Mouse (Mus musculus): Measurements from ENCODE around the gene Arhgap45. TPM values are rescaled to one million over a fixed set of nuclear protein-coding genes. Genes with fewer than 3 reads are reported as not detected.
A peak's percentile ranks its signal among the peaks of the same experiment; 100 is the strongest.

The Arhgap45 gene
- polyA plus RNA-seq, 1 experiment from 2014 or later, result 1.2 TPM

DNA sequence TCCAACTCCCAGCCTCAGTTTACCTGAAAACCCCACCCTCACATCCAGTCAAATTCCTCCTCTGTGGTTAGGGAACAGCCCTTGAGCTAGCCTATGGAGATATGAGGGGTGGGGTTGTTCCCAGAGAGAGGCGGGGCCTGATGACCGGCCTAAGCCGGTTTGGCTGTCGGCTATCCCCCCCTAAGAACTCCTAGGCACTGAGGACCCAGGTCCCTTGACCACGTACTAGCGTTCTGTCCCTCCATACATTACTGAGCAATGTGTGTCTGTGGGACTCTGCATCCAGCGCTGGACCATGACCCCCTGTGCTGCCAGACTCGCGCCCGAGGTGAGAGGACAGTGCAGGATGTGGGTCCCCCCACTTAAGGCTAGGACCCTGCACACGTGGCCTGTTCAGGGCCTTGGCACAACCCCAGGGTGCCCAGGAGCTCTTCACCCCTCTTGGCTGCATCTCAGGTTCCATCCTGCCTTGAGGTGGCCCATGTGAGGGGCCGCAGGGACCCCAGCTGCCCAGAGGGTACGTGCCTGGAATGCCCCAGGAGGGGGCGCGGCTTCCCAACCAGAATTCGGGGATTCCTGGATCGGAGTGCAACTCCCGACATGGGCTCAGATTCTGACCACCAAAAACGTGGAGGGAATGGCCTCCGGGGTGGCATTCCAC is 3.1 kb downstream of the Arhgap45 start:
- Histone ChIP-seq H3K4me1 (peaks cover 8% of the 10 kb centered on the region), H3K4me3 (0 out of 2 replicates have a peak overlapping the region, but pooled peaks have one; percentile 0), H3K9me3 (replicated peaks) (no peaks in the 10 kb centered on the region), H3K9ac (peak overlapping the region; percentile 48; the same call in 1 of the 2 replicates), H3K27ac (no peak overlapping the region), H3K4me2 (peak overlapping the region; percentile 27), H3K36me3 (ENCODE audit: poor library complexity, severe bottlenecking) (no peaks in the 10 kb centered on the region), H3K27me3 (peaks cover 56% of the 10 kb centered on the region)
- 3% methylated on average over 20 of the region's 20 CpGs for WGBS
- ATAC-seq, result no peak

DNA sequence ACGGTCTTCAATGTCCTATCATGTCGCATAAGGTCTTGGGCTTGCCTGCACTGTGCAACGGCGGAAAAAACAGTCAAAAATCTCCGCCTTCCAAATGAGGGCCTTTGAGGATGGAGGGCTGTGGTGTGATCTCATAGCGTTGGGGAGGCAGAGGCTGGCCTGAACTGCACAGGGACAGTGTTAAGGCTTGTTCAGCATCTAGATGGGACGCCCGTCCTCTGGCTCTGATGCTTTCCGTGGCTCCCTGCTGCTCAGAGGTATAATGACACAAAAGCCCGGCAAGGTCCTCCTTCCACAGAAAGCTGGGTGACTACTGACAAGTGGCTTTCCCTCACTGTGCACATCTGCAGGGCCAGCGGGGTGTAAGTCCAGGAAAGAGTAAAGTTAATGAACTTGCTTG is 3.7 kb downstream of the Arhgap45 start:
- 22% methylated on average over 11 of the region's 11 CpGs for WGBS
- peaks cover 50% of the 10 kb centered on the region for H3K27me3 ChIP-seq
- no peak overlapping the region for H3K4me3 ChIP-seq
- peaks cover 8% of the 10 kb centered on the region for H3K4me1 ChIP-seq
- no peaks in the 10 kb centered on the region for H3K36me3 ChIP-seq (ENCODE audit: poor library complexity, severe bottlenecking)
- H3K9ac ChIP-seq, result 0 out of 2 replicates have a peak overlapping the region, but pooled peaks have one; percentile 48
- H3K4me2 ChIP-seq, result peak overlapping the region; percentile 27
- H3K27ac ChIP-seq, result no peak overlapping the region
- no peaks in the 10 kb centered on the region for H3K9me3 ChIP-seq (replicated peaks)
- no peak for ATAC-seq

DNA sequence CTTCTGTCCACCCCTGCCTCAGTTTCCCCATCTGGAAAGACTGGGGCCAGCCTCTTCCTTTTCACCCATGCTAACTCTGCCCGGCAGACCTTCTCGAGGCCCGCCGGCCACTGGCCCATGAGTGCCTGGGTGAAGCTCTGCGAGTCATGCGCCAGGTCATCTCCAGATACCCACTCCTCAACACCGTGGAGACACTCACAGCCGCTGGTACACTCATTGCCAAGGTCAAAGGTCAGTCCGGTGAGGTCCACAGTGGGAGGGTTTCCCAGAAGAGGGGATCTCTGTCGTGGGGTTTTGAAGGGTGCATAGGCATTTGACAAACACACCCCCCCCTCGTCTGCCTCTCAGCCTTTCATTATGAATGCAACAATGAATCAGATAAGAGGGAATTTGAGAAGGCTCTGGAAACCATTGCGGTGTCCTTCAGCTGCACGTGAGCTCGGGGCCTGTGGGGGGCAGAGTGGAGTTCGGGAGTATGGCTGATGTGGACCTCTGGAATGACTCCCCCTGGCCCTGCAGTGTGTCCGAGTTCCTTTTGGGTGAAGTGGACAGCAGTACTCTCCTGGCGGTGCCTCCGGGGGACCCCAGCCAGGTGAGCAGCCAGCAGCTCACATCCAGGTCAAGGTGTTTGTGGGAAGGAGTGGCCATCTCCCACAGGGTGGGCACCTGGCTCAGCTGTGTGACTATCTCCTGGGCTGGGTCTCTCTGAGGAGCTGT is 4.3 kb downstream of the Arhgap45 start:
- no peak for ATAC-seq
- Histone ChIP-seq H3K9ac (no peak overlapping the region), H3K9me3 (replicated peaks) (no peaks in the 10 kb centered on the region), H3K4me1 (peaks cover 8% of the 10 kb centered on the region), H3K27me3 (peaks cover 44% of the 10 kb centered on the region), H3K27ac (no peak overlapping the region), H3K36me3 (ENCODE audit: poor library complexity, severe bottlenecking) (no peaks in the 10 kb centered on the region), H3K4me3 (no peak overlapping the region), H3K4me2 (no peak overlapping the region)
- 80% methylated on average over 18 of the region's 18 CpGs for WGBS

GRCm38 (mm10) chr10:80021320-80021641 is 4.8 kb downstream of the Arhgap45 start:
- 94% methylated on average over 13 of the region's 13 CpGs for WGBS
- ATAC-seq, result no peak
- no peak overlapping the region for H3K4me3 ChIP-seq
- H3K36me3 ChIP-seq (ENCODE audit: poor library complexity, severe bottlenecking), result no peaks in the 10 kb centered on the region
- peaks cover 39% of the 10 kb centered on the region for H3K27me3 ChIP-seq
- H3K4me2 ChIP-seq, result no peak overlapping the region
- H3K9me3 ChIP-seq (replicated peaks), result no peaks in the 10 kb centered on the region
- no peak overlapping the region for H3K27ac ChIP-seq
- peaks cover 8% of the 10 kb centered on the region for H3K4me1 ChIP-seq
- H3K9ac ChIP-seq, result no peak overlapping the region

- Histone ChIP-seq H3K4me2 (no peak overlapping the region), H3K4me3 (no peak overlapping the region), H3K9ac (no peak overlapping the region), H3K4me1 (peaks cover 8% of the 10 kb centered on the region), H3K36me3 (ENCODE audit: poor library complexity, severe bottlenecking) (no peaks in the 10 kb centered on the region), H3K9me3 (replicated peaks) (no peaks in the 10 kb centered on the region), H3K27ac (no peak overlapping the region), H3K27me3 (peaks cover 30% of the 10 kb centered on the region)
- no peak for ATAC-seq
- 89% methylated on average over 12 of the region's 12 CpGs for WGBS
Measured at GRCm38 (mm10) chr10:80022164-80022563, 5.7 kb downstream of the Arhgap45 start.

GRCm38 (mm10) chr10:80022806-80023205 is 6.4 kb downstream of the Arhgap45 start:
- Histone ChIP-seq H3K9me3 (replicated peaks) (no peaks in the 10 kb centered on the region), H3K27ac (no peak overlapping the region), H3K27me3 (peaks cover 25% of the 10 kb centered on the region), H3K9ac (no peak overlapping the region), H3K4me1 (peaks cover 8% of the 10 kb centered on the region), H3K36me3 (ENCODE audit: poor library complexity, severe bottlenecking) (no peaks in the 10 kb centered on the region), H3K4me2 (no peak overlapping the region), H3K4me3 (no peak overlapping the region)
- 89% methylated on average over 8 of the region's 8 CpGs for WGBS
- ATAC-seq, result no peak

DNA sequence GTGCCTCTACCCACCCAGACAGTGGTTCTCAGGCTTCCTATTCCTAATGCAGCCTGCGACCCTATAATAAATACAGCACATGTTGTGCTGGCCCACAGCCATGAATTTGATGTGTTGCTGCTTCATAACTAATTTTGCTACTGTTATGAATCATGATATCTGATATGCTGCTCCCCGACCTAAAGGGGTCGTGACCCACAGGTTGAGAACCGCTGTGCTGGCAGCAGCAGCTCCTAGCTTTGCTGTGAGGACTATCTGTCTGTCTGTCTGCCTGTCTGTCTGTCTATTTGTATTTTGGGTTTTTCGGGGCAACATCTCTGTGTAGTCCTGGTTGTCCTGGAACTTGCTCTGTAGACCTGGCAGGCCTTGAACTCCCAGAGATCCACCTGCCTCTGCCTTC is 7.3 kb downstream of the Arhgap45 start:
- Histone ChIP-seq H3K27ac (no peak overlapping the region), H3K36me3 (ENCODE audit: poor library complexity, severe bottlenecking) (no peaks in the 10 kb centered on the region), H3K27me3 (peaks cover 19% of the 10 kb centered on the region), H3K9me3 (replicated peaks) (no peaks in the 10 kb centered on the region), H3K4me2 (no peak overlapping the region), H3K4me1 (peaks cover 8% of the 10 kb centered on the region), H3K4me3 (no peak overlapping the region), H3K9ac (no peak overlapping the region)
- no peak for ATAC-seq
- WGBS, result 85% methylated on average over 5 of the region's 5 CpGs

GRCm38 (mm10) chr10:80024229-80025043 is 8.0 kb downstream of the Arhgap45 start:
- H3K4me3 ChIP-seq, result no peak overlapping the region
- no peaks in the 10 kb centered on the region for H3K36me3 ChIP-seq (ENCODE audit: poor library complexity, severe bottlenecking)
- H3K27ac ChIP-seq, result no peak overlapping the region
- WGBS, result 78% methylated on average over 15 of the region's 15 CpGs
- no peak for ATAC-seq
- H3K4me2 ChIP-seq, result no peak overlapping the region
- H3K9ac ChIP-seq, result no peak overlapping the region
- H3K9me3 ChIP-seq (replicated peaks), result no peaks in the 10 kb centered on the region
- peaks cover 7% of the 10 kb centered on the region for H3K4me1 ChIP-seq
- H3K27me3 ChIP-seq, result peaks cover 13% of the 10 kb centered on the region

DNA sequence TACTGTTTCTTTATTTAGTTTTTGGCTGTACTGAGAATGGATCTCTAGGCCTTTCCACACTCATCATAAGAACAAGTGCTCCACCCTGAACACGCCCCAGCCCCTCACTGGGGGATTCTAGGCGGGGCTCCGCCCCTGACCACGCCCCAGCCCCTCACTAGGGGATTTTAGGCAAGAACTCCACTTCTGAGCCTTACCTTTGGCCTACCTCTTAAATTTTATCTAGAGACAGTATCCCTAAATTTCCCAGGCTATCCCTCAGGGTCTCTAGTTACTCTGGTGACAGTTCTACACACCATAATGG is 8.5 kb downstream of the Arhgap45 start:
- peaks cover 7% of the 10 kb centered on the region; the same call in 1 of the 2 replicates for H3K27me3 ChIP-seq
- H3K4me3 ChIP-seq, result no peak overlapping the region
- H3K9ac ChIP-seq, result no peak overlapping the region
- 68% methylated on average over 4 of the region's 4 CpGs for WGBS
- H3K36me3 ChIP-seq (ENCODE audit: poor library complexity, severe bottlenecking), result no peaks in the 10 kb centered on the region
- no peaks in the 10 kb centered on the region for H3K9me3 ChIP-seq (replicated peaks)
- H3K4me1 ChIP-seq, result peaks cover 2% of the 10 kb centered on the region
- H3K27ac ChIP-seq, result no peak overlapping the region
- no peak overlapping the region for H3K4me2 ChIP-seq
- ATAC-seq, result no peak

GRCm38 (mm10) chr10:80025463-80025862 is 9.0 kb downstream of the Arhgap45 start:
- no peak overlapping the region for H3K4me3 ChIP-seq
- H3K4me2 ChIP-seq, result no peak overlapping the region
- peaks cover 2% of the 10 kb centered on the region; the same call in 1 of the 2 replicates for H3K27me3 ChIP-seq
- 80% methylated on average over 10 of the region's 10 CpGs for WGBS
- H3K27ac ChIP-seq, result no peak overlapping the region
- H3K9me3 ChIP-seq (replicated peaks), result no peaks in the 10 kb centered on the region
- H3K9ac ChIP-seq, result no peak overlapping the region
- H3K36me3 ChIP-seq (ENCODE audit: poor library complexity, severe bottlenecking), result no peaks in the 10 kb centered on the region
- no peaks in the 10 kb centered on the region for H3K4me1 ChIP-seq
- ATAC-seq, result no peak

- Histone ChIP-seq H3K9ac (no peak overlapping the region), H3K4me1 (no peaks in the 10 kb centered on the region), H3K27me3 (no peaks in the 10 kb centered on the region), H3K27ac (no peak overlapping the region), H3K4me3 (no peak overlapping the region), H3K4me2 (no peak overlapping the region), H3K36me3 (ENCODE audit: poor library complexity, severe bottlenecking) (no peaks in the 10 kb centered on the region), H3K9me3 (replicated peaks) (no peaks in the 10 kb centered on the region)
- WGBS, result 59% methylated on average over 12 of the region's 12 CpGs
- no peak for ATAC-seq
Measured at GRCm38 (mm10) chr10:80025889-80026288, 9.4 kb downstream of the Arhgap45 start.

Data from forebrain, embryonic 13.5 days (tissue).